Mouse (Mus musculus) adrenal gland, postnatal 14 days (tissue): ENCODE measurements at regions not wholly inside any gene's neighbourhood (a gene's known extent, or its start where the extent isn't known, plus 50 kb on each side); places are given as distances from the start of the nearest gene placed in this dataset.

Source experiments
- DNase-seq: peaks from one replicate; pipeline ENCODE4 v3.0.0; 2021; ENCODE audit warnings: mixed read lengths

GRCm38 (mm10) chr1:105117888-105118287 is 238.6 kb downstream of the Rnf152 start:
- no peak for DNase-seq

- no peak for DNase-seq
Observed at GRCm38 (mm10) chr1:105116231-105116630, 240.3 kb downstream of the Rnf152 start.

- DNase-seq = no peak
Observed at GRCm38 (mm10) chr1:105115391-105115790, 241.1 kb downstream of the Rnf152 start.

- no peak for DNase-seq
Observed at GRCm38 (mm10) chr1:105114835-105115234, 241.7 kb downstream of the Rnf152 start.

GRCm38 (mm10) chr1:105112762-105113525 is 243.6 kb downstream of the Rnf152 start:
- no peak for DNase-seq

- DNase-seq = no peak
Observed at GRCm38 (mm10) chr1:105111236-105111635, 245.3 kb downstream of the Rnf152 start.

- DNase-seq = no peak
Observed at GRCm38 (mm10) chr1:105110581-105111210, 245.8 kb downstream of the Rnf152 start.

- no peak for DNase-seq
Observed at GRCm38 (mm10) chr1:105107836-105108235, 248.7 kb downstream of the Rnf152 start.

- no peak for DNase-seq
Observed at GRCm38 (mm10) chr1:105107257-105107656, 249.3 kb downstream of the Rnf152 start.

- no peak for DNase-seq
Observed at GRCm38 (mm10) chr1:105105211-105105610, 251.3 kb downstream of the Rnf152 start.

- DNase-seq = no peak
Observed at GRCm38 (mm10) chr1:105095091-105095490, 261.4 kb downstream of the Rnf152 start.

GRCm38 (mm10) chr1:105094500-105094899 is 262.0 kb downstream of the Rnf152 start:
- DNase-seq = no peak

GRCm38 (mm10) chr1:105093875-105094274 is 262.6 kb downstream of the Rnf152 start:
- DNase-seq = no peak

- DNase-seq = no peak
Observed at GRCm38 (mm10) chr1:105093012-105093411, 263.5 kb downstream of the Rnf152 start.

- peak; percentile 53 for DNase-seq
Observed at GRCm38 (mm10) chr1:105092309-105092904, 264.1 kb downstream of the Rnf152 start.

- no peak for DNase-seq
Observed at GRCm38 (mm10) chr1:105088765-105089520, 267.6 kb downstream of the Rnf152 start.

- DNase-seq = no peak
Observed at GRCm38 (mm10) chr1:105087623-105088022, 268.9 kb downstream of the Rnf152 start.

GRCm38 (mm10) chr1:105084556-105084955 is 272.0 kb downstream of the Rnf152 start:
- DNase-seq = no peak

- DNase-seq = no peak
Observed at GRCm38 (mm10) chr1:105083551-105084103, 272.9 kb downstream of the Rnf152 start.

GRCm38 (mm10) chr1:105082823-105083550 is 273.5 kb downstream of the Rnf152 start:
- no peak for DNase-seq

- no peak for DNase-seq
Observed at GRCm38 (mm10) chr1:105081942-105082341, 274.6 kb downstream of the Rnf152 start.

GRCm38 (mm10) chr1:105079437-105079836 is 277.1 kb downstream of the Rnf152 start:
- no peak for DNase-seq
